Mouse (Mus musculus): ENCODE data around the gene Tcf25.
"Not testable (repeated sequence)": the region's sequence is repeated elsewhere in the genome, so short reads cannot be mapped to it uniquely, and the experiment has no call there.

Tcf25 gene

DNA sequence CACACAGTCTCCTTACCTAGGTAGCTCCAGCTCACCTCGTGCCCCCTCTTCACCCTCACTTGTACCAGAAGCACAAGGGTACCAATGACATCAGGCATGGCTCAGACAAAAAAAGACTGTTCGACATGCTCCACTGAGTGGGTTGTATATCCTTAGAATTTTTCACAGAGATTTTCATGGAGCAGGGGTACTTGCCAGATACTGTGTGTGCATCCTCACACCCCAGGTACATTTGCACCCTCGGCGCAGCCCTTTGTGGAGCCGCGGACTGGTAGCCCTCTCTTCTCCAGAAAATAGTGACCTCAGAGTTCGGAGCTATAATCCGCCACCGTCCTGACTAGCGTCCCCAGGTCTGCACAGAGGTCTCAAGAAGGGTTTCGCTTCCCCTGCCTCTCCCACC lies 37.2 kb downstream of the Tcf25 start:
- no peak for DNase-seq (ENCODE audit: low spot score in 2 of 2)

DNA sequence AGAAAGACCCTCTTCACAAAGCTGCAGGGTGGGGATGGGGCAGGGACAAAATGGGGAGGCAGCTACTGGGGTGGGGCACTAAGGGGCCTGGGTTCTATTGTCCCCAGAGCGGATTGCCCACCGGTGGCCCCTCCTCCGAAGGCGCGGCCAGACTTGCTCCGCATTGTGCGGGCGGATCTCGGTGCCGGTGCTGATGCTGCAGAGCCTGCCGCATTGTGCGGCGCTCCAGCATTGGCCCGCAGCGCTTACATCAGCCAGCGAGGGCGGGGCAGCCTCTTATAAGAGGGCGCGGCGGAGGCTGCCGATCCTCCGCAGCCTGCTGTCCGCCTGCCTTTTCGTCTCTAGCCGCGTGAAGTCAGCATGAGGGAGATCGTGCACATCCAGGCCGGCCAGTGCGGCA lies 37.7 kb downstream of the Tcf25 start, which contains the start of gene Tubb3:
Tubb3 (plus strand) TSS at position 179 of the 400 bp plus-strand sequence.
- DNase-seq (ENCODE audit: low spot score in 2 of 2): peak in 1 of 2 experiments; percentile 68

DNA sequence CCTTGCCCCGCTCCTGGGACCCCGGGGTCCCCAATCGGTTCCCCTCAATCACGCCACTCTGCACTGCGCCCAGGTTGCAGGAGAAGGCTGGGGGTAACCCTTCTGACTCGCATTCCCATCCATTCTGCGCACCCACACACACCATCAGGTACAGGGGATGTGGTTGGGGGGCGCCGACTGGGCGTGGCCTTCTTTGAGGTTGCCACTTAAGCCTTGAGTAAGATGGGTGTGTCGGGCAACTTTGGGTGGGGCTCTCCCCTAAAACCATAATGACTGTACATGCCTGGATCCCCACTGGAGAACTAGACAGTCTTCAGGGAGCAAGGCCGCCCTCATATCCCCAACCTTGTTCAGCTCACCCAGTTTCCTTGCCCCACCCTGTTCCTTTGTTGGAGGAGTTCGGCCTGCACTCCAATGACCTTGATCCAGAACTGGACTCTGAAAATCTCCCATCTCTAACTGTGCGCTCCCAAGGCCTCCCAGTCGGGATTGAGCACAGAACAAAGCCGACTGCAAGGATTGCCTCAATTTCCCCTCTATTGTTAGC lies 38.3 kb downstream of the Tcf25 start:
- no peak for DNase-seq (ENCODE audit: low spot score in 2 of 2)

DNA sequence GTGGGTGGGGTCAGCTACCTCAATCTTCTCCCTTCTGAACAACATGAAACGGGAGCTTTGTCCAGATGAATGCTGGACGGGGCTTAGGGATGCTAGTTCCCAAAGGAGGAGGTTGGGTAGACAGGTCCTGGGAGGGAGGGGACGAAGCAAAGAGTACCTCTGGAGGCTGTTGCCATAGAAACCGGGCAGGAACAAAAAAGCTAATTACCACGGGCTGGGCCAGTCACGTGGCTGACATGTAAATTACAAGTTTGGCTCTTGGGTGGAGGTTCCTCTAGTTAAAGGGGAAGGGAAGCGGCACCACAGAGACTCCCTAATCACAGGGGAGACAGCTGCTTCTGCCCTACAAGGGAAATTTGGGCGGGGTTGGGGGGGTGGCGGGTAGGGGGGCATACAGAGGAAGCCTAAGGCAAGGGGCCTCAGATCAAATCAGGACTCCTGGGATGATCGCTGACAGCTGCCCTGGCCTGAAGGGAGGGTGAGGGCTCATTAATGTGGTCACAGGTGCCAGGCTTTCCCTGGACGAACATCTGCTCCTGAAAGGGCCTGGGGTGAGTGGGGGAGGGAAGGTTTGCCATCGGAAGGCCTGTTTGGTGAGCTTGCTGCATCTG lies 39.1 kb downstream of the Tcf25 start:
- DNase-seq (ENCODE audit: low spot score in 2 of 2): no peak

DNA sequence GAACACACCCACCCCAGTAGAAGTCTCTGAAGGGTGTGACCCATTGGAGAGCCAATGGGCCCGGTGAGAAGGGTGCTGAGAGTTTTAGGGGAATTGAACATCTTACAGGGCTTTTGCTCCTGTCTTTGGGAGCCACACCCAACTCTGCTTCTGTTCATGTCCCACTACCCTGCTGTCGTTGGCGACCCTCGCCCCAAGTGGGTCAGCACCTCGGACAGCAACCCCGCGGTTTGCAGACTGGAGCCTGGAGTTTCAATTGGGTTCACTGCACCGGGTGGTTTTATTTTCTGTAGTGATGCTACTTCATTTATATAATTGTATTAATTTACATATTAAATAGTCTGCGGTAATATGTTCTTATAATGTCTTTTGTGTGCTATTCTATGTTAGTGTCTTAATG lies 40.7 kb downstream of the Tcf25 start:
- no peak for DNase-seq (ENCODE audit: low spot score in 2 of 2)

DNA sequence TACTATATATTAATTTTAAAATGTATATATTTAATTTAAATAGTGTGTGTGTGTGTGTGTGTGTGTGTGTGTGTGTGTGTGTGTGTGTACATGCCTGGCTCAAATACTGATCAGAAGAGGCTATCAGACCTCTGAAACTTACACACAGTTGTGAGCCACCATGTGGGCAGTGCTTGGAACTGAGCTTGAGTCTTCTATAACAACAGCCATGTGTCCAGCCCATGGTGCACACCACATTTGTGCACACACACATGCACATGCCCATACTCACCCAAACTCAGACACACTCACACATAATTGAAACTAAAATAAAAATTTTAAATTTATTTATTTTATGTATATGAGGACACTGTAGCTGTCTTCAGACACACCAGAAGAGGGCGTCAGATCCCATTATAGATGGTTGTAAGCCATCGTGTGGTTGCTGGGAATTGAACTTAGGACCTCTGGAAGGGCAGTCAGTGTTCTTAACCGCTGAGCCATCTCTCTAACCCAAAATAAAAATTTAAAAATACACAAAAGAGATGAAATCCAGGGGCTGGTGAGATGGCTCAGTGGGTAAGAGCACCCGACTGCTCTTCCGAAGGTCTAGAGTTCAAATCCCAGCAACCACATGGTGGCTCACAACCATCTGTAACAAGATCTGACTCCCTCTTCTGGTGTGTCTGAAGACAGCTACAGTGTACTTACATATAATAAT lies 41.6 kb downstream of the Tcf25 start:
- not testable (repeated sequence) for DNase-seq (ENCODE audit: low spot score in 2 of 2)

DNA sequence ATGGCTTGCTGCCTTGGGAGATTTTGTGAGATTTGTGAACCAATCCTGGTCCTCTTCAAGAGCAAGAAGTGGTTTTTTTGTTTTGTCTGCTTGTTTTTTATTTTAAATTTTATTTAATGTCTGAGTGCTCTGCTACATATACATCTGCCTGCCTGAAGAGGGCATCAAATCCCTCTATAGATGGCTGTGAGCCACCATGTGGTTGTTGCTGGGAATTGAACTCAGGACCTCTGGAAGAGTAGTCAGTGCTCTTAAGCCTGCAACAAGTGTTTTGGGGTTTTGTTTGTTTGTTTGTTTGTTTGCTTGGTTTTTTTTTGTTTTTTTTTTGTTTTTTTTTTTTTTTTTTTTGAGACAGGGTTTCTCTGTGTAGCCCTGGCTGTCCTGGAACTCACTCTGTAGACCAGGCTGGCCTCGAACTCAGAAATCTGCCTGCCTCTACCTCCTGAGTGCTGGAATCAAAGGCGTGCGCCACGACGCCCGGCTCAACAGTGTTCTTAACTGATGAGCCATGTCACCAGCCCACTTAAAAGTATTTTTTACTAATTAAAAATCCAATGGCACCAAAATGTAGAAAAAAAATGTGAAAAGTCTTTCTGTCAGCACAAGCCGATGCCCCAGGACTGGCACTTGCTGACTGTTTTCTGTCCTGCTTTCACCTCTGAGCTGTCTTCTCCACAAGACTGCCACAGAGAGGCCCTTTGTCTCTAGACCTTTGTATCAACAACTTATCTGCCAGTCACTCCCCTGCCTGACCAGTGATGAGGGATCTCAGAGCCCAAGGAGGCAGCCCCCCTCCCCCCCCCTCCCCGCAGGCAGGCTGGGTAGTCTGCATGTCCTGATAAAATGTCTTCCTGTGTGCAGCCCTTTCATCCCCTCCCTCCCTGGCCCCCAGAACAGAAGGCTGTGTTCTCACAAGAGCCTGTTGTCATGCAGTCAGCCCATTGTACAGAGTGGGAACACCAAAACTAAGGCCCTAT lies 42.7 kb downstream of the Tcf25 start:
- no peak for DNase-seq (ENCODE audit: low spot score in 2 of 2)

DNA sequence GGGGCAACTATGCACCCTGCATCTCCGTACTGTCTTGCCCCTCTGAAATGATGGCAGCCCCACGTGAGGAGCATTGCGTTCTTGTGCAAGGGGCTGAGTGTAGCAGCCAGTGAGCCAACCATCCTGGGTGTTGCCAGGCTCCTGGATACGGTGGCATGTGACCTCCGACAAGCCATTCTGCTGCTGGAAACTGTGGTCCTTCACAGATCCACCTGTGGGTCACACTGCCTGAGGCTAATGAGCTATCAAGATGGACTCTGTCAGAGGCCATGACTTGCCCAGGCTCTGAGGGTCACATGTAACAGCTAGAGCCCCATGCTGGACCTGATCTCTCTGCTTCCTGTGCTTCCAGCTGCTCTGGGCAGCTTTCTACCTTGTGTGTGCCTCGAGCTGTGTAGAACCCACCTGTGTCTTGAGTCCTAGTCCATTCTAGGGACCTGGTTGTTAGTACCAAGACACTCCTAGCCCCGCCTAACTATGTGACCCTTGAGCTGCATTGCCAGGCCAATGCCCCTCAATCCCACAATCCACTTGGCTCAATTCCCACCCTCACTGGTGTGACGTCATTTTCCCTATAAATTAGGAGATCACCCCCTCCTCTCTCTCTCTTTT lies 43.5 kb downstream of the Tcf25 start:
- DNase-seq (ENCODE audit: low spot score in 2 of 2): no peak

DNA sequence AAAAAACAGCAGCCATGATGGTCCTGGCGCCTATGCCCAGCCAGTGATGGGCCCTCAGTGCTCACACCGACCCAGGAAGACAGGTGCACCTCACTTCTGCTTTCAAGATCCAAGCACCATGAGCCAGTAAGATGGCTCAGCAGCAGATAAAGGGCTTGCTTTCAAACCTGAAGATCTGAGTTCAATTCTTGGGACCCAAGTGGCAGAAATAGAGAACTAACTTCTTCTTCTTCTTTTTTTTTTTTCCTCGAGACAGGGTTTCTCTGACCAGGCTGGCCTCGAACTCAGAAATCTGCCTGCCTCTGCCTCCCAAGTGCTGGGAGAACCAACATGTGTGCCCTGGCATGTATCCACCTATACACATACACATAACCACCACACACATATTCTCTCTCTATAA lies 46.2 kb downstream of the Tcf25 start:
- no peak for DNase-seq (ENCODE audit: low spot score in 2 of 2)

DNA sequence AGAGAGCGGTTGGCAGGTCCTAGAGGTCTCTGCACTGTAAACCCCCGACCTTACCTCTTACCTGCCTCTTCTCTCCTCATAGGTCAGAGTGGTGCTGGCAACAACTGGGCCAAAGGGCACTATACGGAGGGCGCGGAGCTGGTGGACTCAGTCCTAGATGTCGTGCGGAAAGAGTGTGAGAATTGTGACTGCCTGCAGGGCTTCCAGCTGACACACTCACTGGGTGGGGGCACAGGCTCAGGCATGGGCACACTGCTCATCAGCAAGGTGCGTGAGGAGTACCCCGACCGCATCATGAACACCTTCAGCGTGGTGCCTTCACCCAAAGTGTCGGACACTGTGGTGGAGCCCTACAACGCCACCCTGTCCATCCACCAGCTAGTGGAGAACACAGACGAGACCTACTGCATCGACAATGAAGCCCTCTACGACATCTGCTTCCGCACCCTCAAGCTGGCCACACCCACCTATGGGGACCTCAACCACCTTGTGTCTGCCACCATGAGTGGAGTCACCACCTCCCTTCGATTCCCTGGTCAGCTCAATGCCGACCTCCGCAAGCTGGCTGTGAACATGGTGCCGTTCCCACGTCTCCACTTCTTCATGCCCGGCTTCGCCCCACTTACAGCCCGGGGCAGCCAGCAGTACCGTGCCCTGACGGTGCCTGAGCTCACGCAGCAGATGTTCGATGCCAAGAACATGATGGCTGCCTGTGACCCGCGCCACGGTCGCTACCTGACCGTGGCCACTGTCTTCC lies 47.1 kb downstream of the Tcf25 start:
- DNase-seq (ENCODE audit: low spot score in 2 of 2): no peak

DNA sequence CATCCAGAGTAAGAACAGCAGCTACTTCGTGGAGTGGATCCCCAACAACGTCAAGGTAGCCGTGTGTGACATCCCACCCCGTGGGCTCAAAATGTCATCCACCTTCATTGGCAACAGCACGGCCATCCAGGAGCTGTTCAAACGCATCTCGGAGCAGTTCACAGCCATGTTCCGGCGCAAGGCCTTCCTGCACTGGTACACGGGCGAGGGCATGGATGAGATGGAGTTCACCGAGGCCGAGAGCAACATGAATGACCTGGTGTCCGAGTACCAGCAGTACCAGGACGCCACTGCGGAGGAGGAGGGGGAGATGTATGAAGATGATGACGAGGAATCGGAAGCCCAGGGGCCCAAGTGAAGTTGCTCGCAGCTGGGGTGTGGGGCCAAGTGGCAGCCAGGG lies 47.8 kb downstream of the Tcf25 start:
- DNase-seq (ENCODE audit: low spot score in 2 of 2): no peak

DNA sequence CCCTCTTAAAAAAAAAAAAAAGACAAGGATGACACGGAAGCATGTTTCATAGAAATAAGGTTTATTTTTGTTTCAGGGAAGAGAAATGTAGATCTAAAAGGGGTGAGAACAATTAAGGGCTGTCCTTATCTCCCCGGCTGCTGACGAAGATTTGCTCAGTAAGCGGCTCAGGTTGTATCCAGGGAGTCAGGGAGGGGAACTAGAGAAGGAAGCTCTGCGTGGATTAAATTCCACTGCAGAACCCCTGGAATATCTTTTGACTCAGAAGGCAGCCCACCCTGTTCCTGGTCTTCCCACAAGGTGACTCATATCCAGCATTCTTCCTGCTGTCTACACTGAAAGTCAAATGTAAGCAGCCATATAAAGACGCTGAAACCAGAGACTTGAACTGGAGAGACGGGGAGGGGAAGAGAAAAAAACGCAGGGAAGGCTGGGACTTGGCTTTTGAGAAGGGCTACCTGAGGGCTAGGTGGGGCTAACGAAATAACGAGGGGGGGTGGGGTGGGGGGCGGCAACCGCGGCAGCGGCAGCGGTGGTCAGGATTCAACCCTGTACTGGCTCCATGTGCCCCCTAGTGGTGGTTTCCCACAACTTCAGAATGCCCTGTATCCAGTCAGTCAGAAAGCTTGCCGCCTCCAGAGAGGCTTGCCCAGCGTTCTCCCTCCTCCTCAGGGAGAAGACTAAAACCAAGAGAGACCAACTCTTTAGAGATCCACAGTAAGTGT lies 48.7 kb downstream of the Tcf25 start:
- DNase-seq (ENCODE audit: low spot score in 2 of 2): peak; percentile 32 to 76

DNA sequence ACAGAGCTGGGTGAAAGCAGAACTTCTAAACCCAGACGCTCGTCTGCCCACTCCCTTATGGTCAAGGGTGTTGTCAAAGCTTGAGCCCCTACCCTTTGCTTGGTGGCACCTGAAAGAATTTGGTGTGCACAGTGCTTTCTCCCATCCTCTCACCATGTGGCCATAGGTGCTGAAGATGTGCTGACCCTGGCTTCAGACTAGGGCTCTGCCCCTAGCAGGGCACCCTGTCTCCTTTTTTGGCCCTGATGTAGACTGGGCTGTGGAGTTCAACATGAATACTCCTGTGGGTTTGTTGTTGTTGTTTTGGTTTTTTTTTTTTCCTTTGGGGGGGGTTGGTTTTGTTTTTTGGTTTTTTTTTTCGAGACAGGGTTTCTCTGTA lies 49.2 kb downstream of the Tcf25 start:
- DNase-seq (ENCODE audit: low spot score in 2 of 2): no peak

DNA sequence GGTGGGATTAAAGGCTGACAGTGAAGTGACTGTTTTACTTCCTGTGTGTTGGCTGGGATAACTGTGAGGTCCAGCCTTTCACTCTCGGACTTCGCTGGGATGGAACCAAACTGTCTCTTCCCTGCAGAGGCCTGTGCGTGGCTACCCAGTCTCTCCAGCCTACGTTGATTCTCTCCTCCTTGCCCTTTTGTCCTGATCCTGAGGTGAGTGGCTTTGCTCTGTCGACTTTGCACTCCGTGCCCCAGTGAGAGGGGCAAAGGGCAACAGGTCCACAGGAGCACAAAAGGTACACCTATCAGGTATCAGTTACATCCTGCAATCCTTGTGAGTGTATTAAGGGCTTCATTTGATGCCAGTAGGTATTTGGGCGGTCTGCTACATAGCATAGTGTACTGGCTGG lies 49.9 kb downstream of the Tcf25 start, which contains the start of gene Def8:
Def8 (plus strand) TSS at position 87 of the 400 bp plus-strand sequence.
- no peak for DNase-seq (ENCODE audit: low spot score in 2 of 2)

DNA sequence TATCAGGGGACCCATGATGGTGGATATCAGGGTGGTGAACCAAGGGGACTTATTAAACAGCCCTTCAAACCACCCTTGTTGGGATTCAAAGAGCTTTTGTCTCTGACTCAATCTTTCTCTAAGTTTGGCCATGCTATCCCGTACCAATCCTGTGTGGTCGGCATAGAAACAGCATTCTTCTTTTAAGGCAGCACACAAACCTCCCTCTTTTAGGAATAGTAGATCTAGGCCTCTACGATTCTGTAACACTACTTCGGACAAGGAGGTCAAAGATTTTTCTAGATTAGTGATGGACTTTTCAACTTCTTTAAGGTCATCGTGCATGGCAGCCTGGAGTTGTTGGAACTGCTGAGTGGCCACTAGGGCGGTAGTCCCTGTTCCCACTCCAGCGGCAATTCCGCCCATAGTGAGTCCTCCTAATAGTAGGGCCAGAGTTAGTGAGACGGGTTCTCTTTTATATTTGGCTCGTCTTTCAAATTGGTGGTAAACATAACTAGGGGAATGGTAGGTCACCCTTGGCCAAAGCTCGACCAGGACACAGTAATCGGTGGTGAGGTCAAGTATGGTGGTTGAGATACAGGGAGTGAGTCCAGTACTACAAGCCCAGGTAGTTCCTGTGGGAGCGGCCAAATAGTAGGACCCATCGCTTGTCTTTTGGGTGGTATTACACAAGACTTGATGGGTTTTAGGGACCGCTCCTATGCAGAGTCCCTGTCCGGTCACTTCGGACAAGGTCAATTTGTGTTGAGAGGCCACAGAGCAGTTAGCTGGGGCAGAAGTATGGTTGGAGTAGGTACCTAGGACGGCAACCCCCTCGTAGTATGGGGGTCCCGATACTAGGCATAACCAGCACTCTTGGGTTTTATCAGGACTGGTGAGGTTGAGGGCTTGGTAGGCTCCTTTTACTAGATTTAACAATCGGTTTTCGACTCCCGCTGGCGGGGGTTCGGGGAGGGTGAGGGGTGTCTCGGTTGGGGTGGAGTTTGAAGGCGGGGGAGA lies 53.3 kb downstream of the Tcf25 start:
- DNase-seq (ENCODE audit: low spot score in 2 of 2): no peak

DNA sequence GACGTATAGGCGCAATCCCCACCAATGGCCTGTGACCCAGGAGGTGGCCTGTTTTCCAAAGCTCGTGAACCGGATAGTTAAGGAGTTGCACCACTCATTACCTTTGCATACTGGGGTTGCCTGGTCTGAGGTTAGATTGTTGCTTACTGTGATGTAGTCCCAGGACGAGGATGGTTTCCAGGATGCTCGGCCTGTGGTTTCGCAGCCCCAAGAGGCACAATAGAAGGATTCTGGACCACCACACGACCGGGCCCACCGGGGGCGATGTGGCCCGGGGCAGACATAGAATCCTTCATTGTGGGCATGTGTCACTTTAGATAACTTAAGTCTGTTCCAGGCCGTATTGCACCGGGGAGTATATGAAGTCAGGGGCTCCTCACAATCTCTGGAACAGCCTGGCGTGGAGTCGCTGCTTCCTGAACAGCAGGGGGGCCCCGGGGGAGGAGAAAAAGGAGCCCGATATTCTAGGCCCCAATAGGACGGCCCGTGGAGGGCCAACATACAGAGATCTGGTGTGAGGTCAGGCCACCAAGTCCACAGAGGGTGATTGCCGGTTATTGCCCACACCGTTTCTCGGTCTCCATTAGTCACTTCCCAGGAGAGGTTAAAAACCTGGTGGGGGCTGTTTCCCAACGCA lies 54.2 kb downstream of the Tcf25 start:
- DNase-seq (ENCODE audit: low spot score in 2 of 2): no peak

DNA sequence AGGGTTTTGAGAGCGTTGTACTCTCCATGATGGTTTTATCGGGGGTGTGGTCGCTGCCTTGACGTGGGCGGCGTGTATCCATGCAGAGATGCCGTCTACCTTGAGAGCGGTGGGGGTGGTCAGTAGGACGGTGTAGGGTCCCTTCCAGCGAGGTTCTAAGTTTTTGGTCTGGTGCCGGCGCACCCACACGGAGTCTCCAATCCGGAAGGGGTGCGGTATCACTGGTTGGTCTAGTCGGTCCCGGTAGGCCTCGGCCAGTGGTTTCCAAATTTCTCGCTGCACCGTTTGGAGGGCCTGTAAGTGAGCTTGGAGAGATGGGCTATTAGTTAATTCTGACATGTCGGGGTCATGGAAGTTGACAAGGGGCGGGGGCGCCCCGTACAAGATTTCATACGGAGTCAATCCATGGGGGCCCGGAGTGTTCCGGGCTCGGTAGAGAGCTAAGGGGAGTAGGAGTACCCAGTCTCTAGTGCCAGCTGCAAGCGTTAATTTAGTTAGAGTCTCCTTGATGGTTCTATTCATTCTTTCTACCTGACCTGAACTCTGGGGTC lies 54.9 kb downstream of the Tcf25 start:
- no peak for DNase-seq (ENCODE audit: low spot score in 2 of 2)

Measured in spleen, postnatal 10 days (tissue).